Mouse (Mus musculus): Measurements from ENCODE around the gene Vasn. TPM values are rescaled to one million over a fixed set of nuclear protein-coding genes. Genes with fewer than 3 reads are reported as not detected.

The Vasn gene
- total RNA-seq, 2 experiments from 2014 or later = 9.2 to 11.0 TPM

- no peak for DNase-seq
- intact Hi-C loops (cut with DNase I) = loop anchor here (2.0 kb wide), 1 partner anchor 14 kb away; no protein-coding TSS in a partner anchor
These were observed 695 bp downstream of the Vasn start for GRCm38 (mm10) chr16:4640267-4641005.

- DNase-seq = peak; percentile 42 to 55
These were observed 1.5 kb downstream of the Vasn start for GRCm38 (mm10) chr16:4641119-4641838.

GRCm38 (mm10) chr16:4642190-4642589 lies 2.4 kb downstream of the Vasn start:
- intact Hi-C loops (cut with DNase I) = no loop called here
- peak; percentile 58 to 60 for DNase-seq

More at GRCm38 (mm10) chr16:4641119-4641838, 1.5 kb downstream of the Vasn start:
- intact Hi-C loops (cut with DNase I) = loop anchor here (2.0 kb wide), 1 partner anchor 14 kb away; no protein-coding TSS in a partner anchor

- intact Hi-C loops (cut with DNase I) = no loop called here
- DNase-seq = no peak
These were observed 3.2 kb downstream of the Vasn start for GRCm38 (mm10) chr16:4642937-4643336.

- intact Hi-C loops (cut with DNase I) = no loop called here
- DNase-seq = peak; percentile 81 to 86
These were observed 4.1 kb downstream of the Vasn start for GRCm38 (mm10) chr16:4643670-4644419.

- intact Hi-C loops (cut with DNase I) = no loop called here
- DNase-seq = no peak
These were observed 6.1 kb downstream of the Vasn start for GRCm38 (mm10) chr16:4645867-4646266.

- DNase-seq = no peak
- intact Hi-C loops (cut with DNase I) = no loop called here
These were observed 7.1 kb downstream of the Vasn start for GRCm38 (mm10) chr16:4646831-4647230.

GRCm38 (mm10) chr16:4647651-4648141 lies 8.0 kb downstream of the Vasn start:
- intact Hi-C loops (cut with DNase I) = no loop called here
- DNase-seq = peak; percentile 53 to 61

GRCm38 (mm10) chr16:4648416-4649023 lies 8.8 kb downstream of the Vasn start:
- intact Hi-C loops (cut with DNase I) = no loop called here
- DNase-seq = no peak

GRCm38 (mm10) chr16:4649211-4649610 lies 9.5 kb downstream of the Vasn start:
- DNase-seq = no peak
- intact Hi-C loops (cut with DNase I) = no loop called here

- DNase-seq = no peak
- intact Hi-C loops (cut with DNase I) = no loop called here
These were observed 10.0 kb downstream of the Vasn start for GRCm38 (mm10) chr16:4649692-4650091.

GRCm38 (mm10) chr16:4650161-4650560 lies 10.4 kb downstream of the Vasn start:
- intact Hi-C loops (cut with DNase I) = no loop called here
- DNase-seq = no peak

- intact Hi-C loops (cut with DNase I) = no loop called here
- no peak for DNase-seq
These were observed 11.3 kb downstream of the Vasn start for GRCm38 (mm10) chr16:4651081-4651480.

- intact Hi-C loops (cut with DNase I) = no loop called here
- DNase-seq = no peak
These were observed 11.9 kb downstream of the Vasn start for GRCm38 (mm10) chr16:4651624-4652023.

- intact Hi-C loops (cut with DNase I) = no loop called here
- DNase-seq = peak; percentile 36 to 49
These were observed 13.1 kb downstream of the Vasn start for GRCm38 (mm10) chr16:4652707-4653416.

GRCm38 (mm10) chr16:4654706-4655105 lies 15.0 kb downstream of the Vasn start:
- DNase-seq = peak in 1 of 2 experiments; percentile 25

GRCm38 (mm10) chr16:4655251-4655734 lies 15.6 kb downstream of the Vasn start:
- DNase-seq = peak; percentile 39 to 55
- intact Hi-C loops (cut with DNase I) = loop anchor here (2.0 kb wide), 2 partner anchors 14 to 24 kb away; no protein-coding TSS in a partner anchor

More at GRCm38 (mm10) chr16:4654706-4655105, 15.0 kb downstream of the Vasn start:
- intact Hi-C loops (cut with DNase I) = loop anchor here (2.0 kb wide), 2 partner anchors 14 to 24 kb away; no protein-coding TSS in a partner anchor

GRCm38 (mm10) chr16:4655764-4656570 lies 16.2 kb downstream of the Vasn start:
- intact Hi-C loops (cut with DNase I) = loop anchor here (2.0 kb wide), 2 partner anchors 15 to 25 kb away; no protein-coding TSS in a partner anchor
- DNase-seq = no peak
